Mouse (Mus musculus) stomach, embryonic 15.5 days (tissue): Measurements from ENCODE around the gene Necab2. TPM values are rescaled to one million over a fixed set of nuclear protein-coding genes. Genes with fewer than 3 reads are reported as not detected.

Source experiments
- ATAC-seq: fragments of 200-750 bp; cut with Nextera tagmentation; 2 replicates; pipeline ENCODE4 v1.8.0; 2017; ENCODE audit warnings: low read depth, moderate number of reproducible peaks, moderate TSS enrichment; ENCODE audit not compliant: insufficient read depth, low FRiP score
- H3K27ac ChIP-seq: fragments of 300-500 bp; sonication (generic); 2 replicates; pipeline ENCODE4 v1.5.1; 2015; ENCODE audit warnings: mild to moderate bottlenecking, inconsistent platforms
- H3K27me3 ChIP-seq: fragments of 300-500 bp; sonication (generic); replicated peaks from 2 replicates; pipeline ENCODE4 v1.6.1; 2015; ENCODE audit warnings: inconsistent platforms
- H3K36me3 ChIP-seq: fragments of 300-500 bp; sonication (generic); 2 replicates; pipeline ENCODE4 v1.6.1; 2015; ENCODE audit warnings: inconsistent platforms
- H3K4me1 ChIP-seq: fragments of 300-500 bp; sonication (generic); 2 replicates; pipeline ENCODE4 v1.6.1; 2015; ENCODE audit warnings: inconsistent platforms
- H3K4me2 ChIP-seq: fragments of 300-500 bp; sonication (generic); 2 replicates; pipeline ENCODE4 v1.6.1; 2015; ENCODE audit warnings: mild to moderate bottlenecking, inconsistent platforms
- H3K4me3 ChIP-seq: fragments of 300-500 bp; sonication (generic); replicated peaks from 2 replicates; pipeline ENCODE4 v1.5.1; 2015; ENCODE audit warnings: inconsistent platforms
- H3K9ac ChIP-seq: fragments of 300-500 bp; sonication (generic); 2 replicates; pipeline ENCODE4 v1.6.1; 2015; ENCODE audit warnings: inconsistent platforms
- H3K9me3 ChIP-seq: fragments of 300-500 bp; sonication (generic); 2 replicates; pipeline ENCODE4 v1.6.1; 2016; ENCODE audit warnings: inconsistent platforms
- WGBS: fragments of 180-500 bp; shearing (Covaris S2); methylation state at CpG from one replicate; pipeline ENCODE4 v1.1.7; 2015; 5-methylcytosine and 5-hydroxymethylcytosine counted together
- polyA plus RNA-seq: library from polyadenylated mRNA; unstranded; fragments of >200 nt; fragmentation: Nextera tagmentation; extraction: Ambion mirVana; gene quantifications from 2 replicates; pipeline ENCODE4 v1.2.1, GENCODE M21; 2015

Gene Necab2
- polyA plus RNA-seq, 1 experiment from 2014 or later = 1.9 TPM

GRCm38 (mm10) chr8:119503191-119503767 is 56.8 kb downstream of the Necab2 start:
- Histone ChIP-seq H3K9ac (no peak overlapping the region), H3K27me3 (no peaks in the 10 kb centered on the region), H3K36me3 (peaks cover 14% of the 10 kb centered on the region; the same call in 1 of the 2 replicates), H3K4me3 (no peak overlapping the region), H3K27ac (no peak overlapping the region), H3K9me3 (no peaks in the 10 kb centered on the region), H3K4me1 (peaks cover 3% of the 10 kb centered on the region; the same call in 1 of the 2 replicates), H3K4me2 (no peak overlapping the region)
- 41% methylated on average over 10 of the region's 10 CpGs for whole genome bisulfite sequencing
- ATAC-seq = no peak

DNA sequence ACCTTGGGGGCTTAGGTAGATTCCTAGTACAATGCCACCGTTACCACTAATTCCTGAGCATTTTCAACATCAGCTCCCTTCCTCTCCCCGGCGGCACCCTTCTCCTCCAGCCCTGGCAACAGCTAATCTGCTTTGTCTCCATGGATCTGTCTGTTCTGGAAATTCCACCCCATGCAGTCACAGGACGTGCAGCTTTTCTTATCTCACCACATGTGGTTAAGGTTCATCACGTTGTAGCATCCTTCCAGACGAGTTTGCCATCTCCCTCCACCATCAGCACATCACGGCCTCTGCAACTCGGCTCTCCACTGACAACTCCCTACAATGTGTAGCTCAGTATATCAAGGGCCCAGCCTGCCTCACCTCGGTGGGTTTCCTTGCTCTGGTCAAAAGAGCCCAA is 59.0 kb downstream of the Necab2 start:
- ATAC-seq = no peak
- Histone ChIP-seq H3K4me2 (no peak overlapping the region), H3K27ac (no peak overlapping the region), H3K9ac (no peak overlapping the region), H3K27me3 (no peaks in the 10 kb centered on the region), H3K9me3 (no peaks in the 10 kb centered on the region), H3K36me3 (peaks cover 35% of the 10 kb centered on the region), H3K4me1 (peaks cover 3% of the 10 kb centered on the region; the same call in 1 of the 2 replicates), H3K4me3 (no peak overlapping the region)
- 42% methylated on average over 9 of the region's 9 CpGs for WGBS

DNA sequence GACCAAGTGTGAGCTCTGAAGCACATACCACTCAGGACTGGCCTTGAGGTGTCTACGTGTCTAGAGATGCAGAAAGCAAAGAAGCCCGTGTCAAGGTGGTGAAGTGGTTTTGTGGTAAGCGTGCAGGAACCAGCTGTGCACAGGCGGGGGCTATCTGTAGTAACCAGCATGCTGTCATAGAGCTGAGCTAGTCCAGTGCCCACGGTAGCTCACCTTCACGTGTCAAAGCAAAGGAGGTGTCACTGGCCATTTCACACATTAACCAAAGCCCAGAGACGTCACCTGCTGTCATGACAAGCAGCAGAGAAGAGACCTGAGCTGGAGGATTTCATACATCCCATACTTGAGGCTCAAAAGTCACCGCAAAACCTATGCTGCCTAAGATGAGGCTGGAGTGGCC is 59.6 kb downstream of the Necab2 start:
- Histone ChIP-seq H3K4me2 (no peak overlapping the region), H3K4me1 (peaks cover 3% of the 10 kb centered on the region; the same call in 1 of the 2 replicates), H3K9me3 (no peaks in the 10 kb centered on the region), H3K27ac (no peak overlapping the region), H3K27me3 (no peaks in the 10 kb centered on the region), H3K9ac (no peak overlapping the region), H3K36me3 (peaks cover 39% of the 10 kb centered on the region), H3K4me3 (no peak overlapping the region)
- WGBS = 78% methylated on average over 8 of the region's 8 CpGs
- ATAC-seq = no peak

GRCm38 (mm10) chr8:119510471-119510870 is 64.0 kb downstream of the Necab2 start:
- no peak overlapping the region for H3K4me3 ChIP-seq
- WGBS = 82% methylated on average over 9 of the region's 9 CpGs
- peaks cover 72% of the 10 kb centered on the region for H3K36me3 ChIP-seq
- no peaks in the 10 kb centered on the region for H3K27me3 ChIP-seq
- H3K9ac ChIP-seq = no peak overlapping the region
- H3K4me2 ChIP-seq = no peak overlapping the region
- no peaks in the 10 kb centered on the region for H3K4me1 ChIP-seq
- H3K9me3 ChIP-seq = no peaks in the 10 kb centered on the region
- no peak overlapping the region for H3K27ac ChIP-seq
- ATAC-seq = no peak

DNA sequence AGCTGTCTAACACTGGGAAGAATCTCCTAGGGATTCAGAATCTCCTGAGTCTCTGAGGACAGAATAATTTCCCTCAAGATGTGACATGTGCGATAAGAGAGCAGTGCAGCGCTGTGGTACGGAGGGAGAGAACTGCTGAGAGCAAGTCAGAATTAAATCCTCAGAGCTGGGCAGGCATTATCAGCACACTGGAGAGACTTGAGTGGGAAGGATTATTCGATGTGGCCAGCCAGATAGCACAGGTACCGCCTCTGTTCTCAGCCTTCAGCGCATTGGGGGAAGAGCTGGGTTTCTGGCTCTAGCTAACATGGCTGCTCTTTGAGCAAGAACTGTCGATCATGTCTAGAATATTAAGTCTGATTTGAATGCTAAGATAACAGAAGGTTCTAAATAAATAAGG is 65.2 kb downstream of the Necab2 start:
- H3K4me2 ChIP-seq = no peak overlapping the region
- no peak overlapping the region for H3K9ac ChIP-seq
- H3K27ac ChIP-seq = no peak overlapping the region
- ATAC-seq = no peak
- no peaks in the 10 kb centered on the region for H3K4me1 ChIP-seq
- H3K9me3 ChIP-seq = no peaks in the 10 kb centered on the region
- H3K36me3 ChIP-seq = peaks cover 74% of the 10 kb centered on the region
- H3K4me3 ChIP-seq = no peak overlapping the region
- WGBS = 91% methylated on average over 7 of the region's 7 CpGs
- no peaks in the 10 kb centered on the region for H3K27me3 ChIP-seq

DNA sequence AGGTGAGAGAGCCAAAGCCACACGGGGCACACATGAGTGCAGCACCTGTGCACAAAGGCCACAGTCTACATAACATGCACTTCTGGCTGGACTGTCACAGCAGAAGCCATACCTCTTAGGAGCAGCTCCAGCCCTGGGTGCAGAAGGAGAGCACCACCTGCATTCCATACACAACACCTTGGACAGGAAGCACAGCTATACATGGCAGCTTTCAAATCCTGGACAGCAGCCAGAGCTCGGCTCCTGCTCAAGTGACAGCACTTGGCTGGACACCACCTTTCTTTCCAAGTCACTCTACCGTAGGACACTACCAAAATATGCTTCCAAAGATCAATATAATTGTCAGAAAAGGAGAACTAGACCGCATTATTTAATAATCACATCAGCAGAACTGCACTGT is 66.9 kb downstream of the Necab2 start:
- peaks cover 76% of the 10 kb centered on the region for H3K36me3 ChIP-seq
- ATAC-seq = no peak

GRCm38 (mm10) chr8:119514940-119515339 is 68.4 kb downstream of the Necab2 start:
- WGBS = 83% methylated on average over 3 of the region's 3 CpGs
- H3K4me3 ChIP-seq = no peak overlapping the region
- ATAC-seq = no peak
- H3K4me1 ChIP-seq = no peaks in the 10 kb centered on the region
- no peak overlapping the region for H3K27ac ChIP-seq
- no peak overlapping the region for H3K9ac ChIP-seq
- no peaks in the 10 kb centered on the region for H3K27me3 ChIP-seq
- peaks cover 77% of the 10 kb centered on the region for H3K36me3 ChIP-seq
- no peaks in the 10 kb centered on the region for H3K9me3 ChIP-seq
- no peak overlapping the region for H3K4me2 ChIP-seq

More for the DNA sequence above, 66.9 kb downstream of the Necab2 start:
- Histone ChIP-seq H3K9ac (no peak overlapping the region), H3K9me3 (no peaks in the 10 kb centered on the region), H3K4me1 (no peaks in the 10 kb centered on the region), H3K27ac (no peak overlapping the region), H3K27me3 (no peaks in the 10 kb centered on the region), H3K4me2 (no peak overlapping the region), H3K4me3 (no peak overlapping the region)
- 88% methylated on average over 4 of the region's 4 CpGs for whole genome bisulfite sequencing

GRCm38 (mm10) chr8:119515767-119516166 is 69.2 kb downstream of the Necab2 start:
- H3K36me3 ChIP-seq = peaks cover 77% of the 10 kb centered on the region
- H3K9me3 ChIP-seq = no peaks in the 10 kb centered on the region
- H3K4me2 ChIP-seq = no peak overlapping the region
- no peak overlapping the region for H3K4me3 ChIP-seq
- H3K4me1 ChIP-seq = no peaks in the 10 kb centered on the region
- 74% methylated on average over 3 of the region's 3 CpGs for WGBS
- ATAC-seq = no peak
- no peaks in the 10 kb centered on the region for H3K27me3 ChIP-seq
- H3K9ac ChIP-seq = no peak overlapping the region
- no peak overlapping the region for H3K27ac ChIP-seq

DNA sequence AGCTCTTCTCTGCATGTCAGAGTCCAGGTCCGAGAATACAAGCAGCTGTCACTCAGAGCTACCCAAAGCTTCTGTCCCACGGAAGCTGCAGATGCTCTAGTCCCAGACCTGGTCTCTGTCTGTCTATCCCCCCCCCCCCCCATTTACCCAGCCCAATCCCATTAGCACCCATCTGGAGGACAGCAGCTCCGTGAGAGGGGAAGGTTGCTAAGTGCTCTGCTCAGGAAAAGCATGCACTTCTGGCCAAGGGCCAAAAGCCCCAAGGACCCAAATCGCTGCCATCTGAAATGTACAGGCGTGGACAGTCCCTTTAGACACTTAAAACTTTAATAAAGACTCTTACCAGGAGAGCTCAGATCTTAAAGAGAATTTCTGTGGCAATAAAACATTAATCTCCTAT is 70.2 kb downstream of the Necab2 start:
- Histone ChIP-seq H3K36me3 (peaks cover 80% of the 10 kb centered on the region), H3K9me3 (no peaks in the 10 kb centered on the region), H3K27ac (no peak overlapping the region), H3K4me3 (no peak overlapping the region), H3K9ac (no peak overlapping the region), H3K4me1 (no peaks in the 10 kb centered on the region), H3K4me2 (no peak overlapping the region), H3K27me3 (no peaks in the 10 kb centered on the region)
- 64% methylated on average over 5 of the region's 5 CpGs for WGBS
- ATAC-seq = no peak

DNA sequence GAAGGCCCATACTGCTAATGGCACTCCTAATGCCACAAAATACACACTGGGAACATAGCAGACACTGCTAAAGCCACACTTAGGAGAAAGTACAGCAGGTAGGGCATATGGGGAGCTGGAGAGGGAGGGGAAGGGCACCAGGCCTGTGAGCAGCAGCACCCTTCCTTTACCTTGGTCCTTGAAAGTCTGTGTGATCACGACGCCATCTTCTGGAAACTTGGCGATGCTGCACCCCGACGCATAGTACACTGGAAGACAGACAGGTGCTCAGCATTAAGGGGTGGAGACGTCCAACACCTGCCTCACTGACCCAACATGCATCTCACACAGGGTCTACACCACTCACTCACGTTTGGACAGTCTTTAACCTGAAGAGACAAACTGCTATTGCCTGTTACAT is 73.6 kb downstream of the Necab2 start:
- no peaks in the 10 kb centered on the region for H3K4me1 ChIP-seq
- H3K4me3 ChIP-seq = no peak overlapping the region
- no peak overlapping the region for H3K9ac ChIP-seq
- H3K4me2 ChIP-seq = no peak overlapping the region
- no peak for ATAC-seq
- H3K9me3 ChIP-seq = no peaks in the 10 kb centered on the region
- no peaks in the 10 kb centered on the region for H3K27me3 ChIP-seq
- peaks cover 84% of the 10 kb centered on the region for H3K36me3 ChIP-seq
- no peak overlapping the region for H3K27ac ChIP-seq
- WGBS = 72% methylated on average over 7 of the region's 7 CpGs

Other genes starting within 250 kb of the Necab2 start
- gene Hsbp1, start 102.2 kb upstream of the Necab2 start, polyA plus RNA-seq = 282 and 298 TPM in 2 replicates
- 18.0 and 21.4 TPM in 2 replicates for gene Mlycd, start 51.8 kb upstream of the Necab2 start, polyA plus RNA-seq
- 7.5 and 8.0 TPM in 2 replicates for gene Osgin1, start 12.6 kb upstream of the Necab2 start, polyA plus RNA-seq
- 0.05 TPM in 1 of 2 replicates, not detected in the other for gene Slc38a8, start 55.0 kb downstream of the Necab2 start, polyA plus RNA-seq
- gene Mbtps1, start 112.0 kb downstream of the Necab2 start, polyA plus RNA-seq = 96.3 and 107 TPM in 2 replicates
- gene Hsdl1, start 128.5 kb downstream of the Necab2 start, polyA plus RNA-seq = 31.4 and 32.2 TPM in 2 replicates
- gene Dnaaf1, start 128.5 kb downstream of the Necab2 start, polyA plus RNA-seq = 0.40 and 0.59 TPM in 2 replicates
- 9.7 and 9.8 TPM in 2 replicates for gene Taf1c, start 158.5 kb downstream of the Necab2 start, polyA plus RNA-seq
- 0.09 TPM in 1 of 2 replicates, not detected in the other for gene Adad2, start 166.0 kb downstream of the Necab2 start, polyA plus RNA-seq
- gene Kcng4, start 189.0 kb downstream of the Necab2 start, polyA plus RNA-seq = 0.24 and 0.28 TPM in 2 replicates
- 18.5 and 21.8 TPM in 2 replicates for gene Wfdc1, start 219.6 kb downstream of the Necab2 start, polyA plus RNA-seq